Comparison of ENCODE assay signal across 15 mouse cellular contexts in the genomic region with DNA sequence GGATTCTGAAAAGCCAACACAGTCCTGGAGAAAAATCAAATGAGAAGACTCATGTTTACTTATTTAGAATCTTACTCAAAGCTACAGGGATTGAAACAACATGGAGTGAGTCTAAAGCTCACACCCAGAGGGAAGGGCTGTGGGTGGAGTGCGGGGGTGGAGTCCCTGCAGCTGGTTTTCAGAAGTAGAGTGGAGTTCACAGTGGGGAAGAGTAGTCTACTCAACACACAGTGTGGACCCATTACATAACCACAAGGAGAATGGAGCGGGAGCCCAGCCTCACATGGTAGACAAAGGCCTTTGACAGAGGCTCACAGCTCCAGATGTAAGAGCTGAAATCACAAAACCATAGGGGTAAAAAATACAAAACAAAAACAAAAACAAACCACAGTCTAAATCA.
"Had no signal": no experiment of that assay in that cellular context is flagged by ENCODE, and none has a peak within 500 bp of the region (broad histone marks: within the 10 kb centered on the region; RNA-seq: fewer than 3 reads in every experiment).

No protein-coding gene starts in this region.

- H3K36me3 ChIP-seq: midbrain, embryonic 13.5 days; midbrain, embryonic 15.5 days; neural tube, embryonic 12.5 days had no signal

- H3K4me1 ChIP-seq: megakaryocyte, embryonic 14.5 days; midbrain, embryonic 13.5 days; neural tube, embryonic 12.5 days had no signal

- H3K9ac ChIP-seq: lung, embryonic 14.5 days; midbrain, embryonic 13.5 days; midbrain, embryonic 15.5 days; neural tube, embryonic 12.5 days had no signal

- DNase-seq: lung, adult 18-20 months; lung, embryonic 14.5 days; lung, postnatal 14 days; lung, postnatal 36 days; right cerebral cortex, postnatal 14 days; spleen, adult 18-20 months; thymus, adult 2 months; thymus, postnatal 25 days; thymus, postnatal 4 days had no signal

- H3K9me3 ChIP-seq: megakaryocyte, embryonic 14.5 days; midbrain, embryonic 13.5 days; midbrain, embryonic 15.5 days; neural tube, embryonic 12.5 days had no signal

- H3K4me2 ChIP-seq: lung, embryonic 14.5 days; midbrain, embryonic 11.5 days; midbrain, embryonic 13.5 days; midbrain, embryonic 15.5 days; neural tube, embryonic 12.5 days had no signal

- H3K4me3 ChIP-seq: megakaryocyte, embryonic 14.5 days; midbrain, embryonic 13.5 days; midbrain, embryonic 15.5 days; neural tube, embryonic 12.5 days had no signal

- ATAC-seq: midbrain, embryonic 13.5 days; midbrain, embryonic 15.5 days had no signal

- H3K27me3 ChIP-seq: megakaryocyte, embryonic 14.5 days; midbrain, embryonic 15.5 days; neural tube, embryonic 12.5 days had no signal

- H3K27ac ChIP-seq: macrophage; midbrain, embryonic 13.5 days; midbrain, embryonic 15.5 days; neural tube, embryonic 12.5 days had no signal
